Mouse (Mus musculus) gastrocnemius, adult 18-20 months (tissue): ENCODE measurements around the gene Slc25a23. TPM values are rescaled to one million over a fixed set of nuclear protein-coding genes. Genes with fewer than 3 reads are reported as not detected.

Experiments
- DNase-seq: peaks from one replicate; pipeline ENCODE4 v3.0.0; 2021; ENCODE audit warnings: low spot score
- long read RNA-seq, 2 experiments: library from polyadenylated mRNA; stranded (forward); transcript quantifications; one replicate each; pipeline ENCODE4 v2.0.0; 2021
- total RNA-seq, 2 experiments: library from RNA; stranded (reverse); gene quantifications; 2 replicates each; pipeline ENCODE4 v1.2.3; 2021

Gene Slc25a23
- 10 to 100 TPM; 34.1 to 40.3 TPM for total RNA-seq
- long read RNA-seq, experiment 1, partial matches to known transcripts = 11 of 12 reads
- long read RNA-seq, experiment 1, other reads (novel, unspliced or antisense) = 1 of 12 reads
- long read RNA-seq, experiment 2, partial matches to known transcripts = 10 of 13 reads
- long read RNA-seq, experiment 2, other reads (novel, unspliced or antisense) = 2 of 13 reads

DNA sequence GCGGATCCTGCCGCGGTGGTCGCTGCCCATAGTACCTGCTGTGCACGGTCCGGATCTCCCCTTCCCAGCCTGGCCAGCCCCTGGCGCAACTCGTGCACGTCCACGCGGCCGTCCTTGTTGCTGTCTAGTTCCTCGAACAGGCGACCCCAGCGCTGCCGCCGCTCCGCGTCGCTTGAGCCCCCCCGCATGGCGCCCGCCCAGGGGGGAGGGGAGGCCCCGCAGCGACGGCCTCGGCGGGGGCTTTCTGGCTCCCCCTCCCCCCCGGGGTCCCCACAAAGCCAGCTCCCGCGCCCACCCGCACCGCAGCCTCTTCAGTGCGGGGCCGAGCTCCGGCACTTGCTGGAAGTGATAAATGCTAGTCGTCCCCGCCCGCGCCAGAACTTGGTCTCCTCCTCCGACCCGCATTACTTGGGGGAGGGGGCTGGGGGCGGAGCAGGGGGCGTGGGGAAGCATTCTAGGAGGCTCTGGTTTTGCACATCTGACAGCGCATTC lies at the start of gene Slc25a23:
Gene Slc25a23, minus strand, starts transcription at position 378 of the 492 bp plus-strand sequence.
- peak; percentile 52 for DNase-seq

DNA sequence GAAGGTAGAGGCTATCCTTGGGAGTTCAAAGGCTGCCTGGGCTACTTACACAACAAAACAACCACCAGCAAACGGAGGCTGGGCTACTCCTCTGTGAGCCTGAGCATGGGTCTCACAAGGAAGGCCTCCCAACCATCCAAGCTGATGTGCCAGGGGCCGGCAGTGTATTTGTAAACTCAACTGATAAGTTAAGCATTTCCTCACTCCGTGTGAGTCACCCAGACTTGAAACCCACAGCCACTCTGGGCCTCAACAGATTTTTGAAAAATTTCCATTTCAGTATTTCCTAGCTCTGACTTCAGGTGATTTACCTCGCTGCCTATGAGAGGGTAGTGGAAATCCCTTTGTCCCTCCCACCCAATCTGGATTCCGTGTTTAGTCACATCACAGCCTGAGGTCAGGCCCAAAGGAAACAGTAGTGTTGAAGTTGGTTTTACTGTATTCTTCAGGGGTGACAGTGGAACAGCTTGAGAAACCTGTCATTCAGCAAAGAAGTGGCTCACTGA lies 49.1 kb upstream of the Slc25a23 start:
- DNase-seq = no peak

DNA sequence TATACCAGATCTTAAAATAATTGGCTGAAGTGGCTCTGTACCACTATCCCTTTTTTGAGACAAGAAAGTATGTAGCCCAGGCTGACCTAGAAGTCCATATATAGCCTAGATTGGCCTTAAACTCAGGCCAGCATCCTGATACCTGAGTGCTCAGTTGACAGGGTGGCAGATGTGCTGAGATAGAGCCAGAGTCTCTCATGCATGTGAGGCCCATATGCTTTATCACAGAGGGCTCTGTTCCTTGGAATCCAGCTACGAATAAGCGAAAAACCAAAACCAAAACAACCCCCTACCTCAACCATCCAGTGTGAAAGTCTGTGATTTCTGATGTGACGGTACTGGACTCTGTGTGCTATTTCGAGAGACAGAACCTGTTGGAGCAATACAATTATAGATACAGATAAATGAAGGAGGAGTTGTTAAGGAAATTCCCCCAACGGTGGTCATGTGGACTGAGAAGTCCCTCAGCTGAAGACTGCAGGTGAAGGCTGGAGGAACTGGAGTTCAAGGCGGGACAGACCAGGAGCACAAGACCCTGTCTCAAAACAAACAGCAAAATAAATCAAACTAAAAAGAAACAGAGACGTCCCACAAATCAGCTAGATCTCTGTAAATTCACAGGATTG lies 48.5 kb upstream of the Slc25a23 start:
- DNase-seq = no peak

DNA sequence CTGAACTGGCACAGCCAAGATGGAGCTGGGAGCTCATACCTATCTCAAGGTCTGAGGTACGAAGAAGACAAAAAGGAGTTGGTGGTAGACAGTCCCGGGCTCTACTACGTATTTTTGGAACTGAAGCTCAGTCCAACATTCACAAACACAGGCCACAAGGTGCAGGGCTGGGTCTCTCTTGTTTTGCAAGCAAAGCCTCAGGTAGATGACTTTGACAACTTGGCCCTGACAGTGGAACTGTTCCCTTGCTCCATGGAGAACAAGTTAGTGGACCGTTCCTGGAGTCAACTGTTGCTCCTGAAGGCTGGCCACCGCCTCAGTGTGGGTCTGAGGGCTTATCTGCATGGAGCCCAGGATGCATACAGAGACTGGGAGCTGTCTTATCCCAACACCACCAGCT lies 47.4 kb upstream of the Slc25a23 start:
- no peak for DNase-seq

DNA sequence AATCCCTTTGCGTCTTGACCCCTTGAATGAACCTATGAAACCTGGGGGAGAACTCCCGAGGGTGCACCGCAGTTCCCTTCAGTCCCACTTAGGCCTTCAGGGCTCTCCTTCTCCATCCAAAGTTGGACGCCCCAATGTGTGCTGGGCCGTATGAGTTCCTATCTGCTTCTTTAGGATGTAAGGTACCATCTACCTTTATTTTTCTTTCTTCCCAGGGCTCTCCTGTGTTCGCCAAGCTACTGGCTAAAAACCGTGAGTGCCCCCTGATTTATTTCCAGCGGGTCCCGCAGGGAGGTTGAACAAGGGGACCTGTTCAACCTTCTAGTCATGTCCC lies 46.3 kb upstream of the Slc25a23 start:
- DNase-seq = no peak

DNA sequence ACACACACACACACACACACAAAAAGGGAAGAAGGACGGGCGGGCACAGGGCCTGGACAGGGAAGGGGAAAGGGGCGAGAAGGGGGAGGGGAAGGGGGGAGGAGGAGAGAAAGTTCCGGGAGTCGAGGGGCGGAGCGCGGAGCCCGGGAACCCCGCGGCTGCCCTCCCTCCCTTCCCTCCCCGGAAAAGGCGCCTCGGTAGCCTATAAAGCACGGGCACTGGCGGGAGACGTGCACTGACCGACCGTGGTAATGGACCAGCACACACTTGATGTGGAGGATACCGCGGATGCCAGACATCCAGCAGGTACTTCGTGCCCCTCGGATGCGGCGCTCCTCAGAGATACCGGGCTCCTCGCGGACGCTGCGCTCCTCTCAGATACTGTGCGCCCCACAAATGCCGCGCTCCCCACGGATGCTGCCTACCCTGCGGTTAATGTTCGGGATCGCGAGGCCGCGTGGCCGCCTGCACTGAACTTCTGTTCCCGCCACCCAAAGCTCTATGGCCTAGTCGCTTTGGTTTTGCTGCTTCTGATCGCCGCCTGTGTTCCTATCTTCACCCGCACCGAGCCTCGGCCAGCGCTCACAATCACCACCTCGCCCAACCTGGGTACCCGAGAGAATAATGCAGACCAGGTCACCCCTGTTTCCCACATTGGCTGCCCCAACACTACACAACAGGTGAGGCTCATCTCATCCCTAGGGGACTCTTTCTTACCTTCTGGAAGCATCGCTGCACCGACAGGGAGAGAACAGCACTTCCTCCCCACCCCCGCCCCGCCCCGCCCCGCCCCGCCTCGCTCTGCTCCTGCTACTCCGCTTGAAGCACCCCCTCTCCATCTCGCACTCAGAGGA lies 45.7 kb upstream of the Slc25a23 start, which contains the start of gene Tnfsf9:
Gene Tnfsf9, plus strand, starts transcription at position 145 of the 854 bp plus-strand sequence.
- peak; percentile 24 for DNase-seq

DNA sequence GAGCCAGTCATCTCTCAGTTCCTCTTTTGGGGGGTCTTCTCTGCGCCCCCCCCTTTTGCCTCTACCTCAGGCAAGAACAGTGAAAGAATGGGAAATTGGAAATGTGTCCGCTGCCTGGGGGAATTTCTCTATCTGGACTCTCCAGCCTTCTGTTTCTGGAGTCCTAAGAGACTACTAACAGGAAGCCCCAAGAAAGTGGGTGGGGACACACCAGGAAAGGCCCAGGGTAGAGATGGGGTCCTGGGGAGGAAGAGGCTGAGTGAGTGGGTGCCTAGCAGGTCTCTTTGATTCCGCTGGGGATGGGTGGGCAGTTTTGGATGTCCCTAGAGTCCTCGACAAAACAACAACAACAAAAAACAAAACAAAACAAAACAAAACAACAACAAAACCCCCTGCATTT lies 44.8 kb upstream of the Slc25a23 start:
- DNase-seq = no peak

DNA sequence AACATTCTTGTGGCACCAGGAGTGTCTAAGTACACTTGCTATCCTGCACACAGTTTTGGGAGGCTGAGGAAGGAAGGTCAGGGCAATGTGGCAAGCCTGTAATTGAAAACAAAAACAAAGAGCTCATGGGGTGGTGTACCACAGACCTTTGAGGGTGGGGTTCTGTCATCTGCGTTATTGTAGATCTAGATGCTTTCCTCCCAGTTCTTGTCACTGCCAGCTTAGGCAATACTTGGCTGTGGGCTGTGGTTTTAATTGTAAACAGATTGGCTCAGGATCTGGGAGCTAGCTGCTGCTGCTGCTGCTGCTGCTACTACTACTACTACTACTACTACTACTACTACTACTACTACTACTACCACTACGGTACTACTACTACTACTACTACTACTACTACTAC lies 42.6 kb upstream of the Slc25a23 start:
- peak; percentile 21 for DNase-seq

DNA sequence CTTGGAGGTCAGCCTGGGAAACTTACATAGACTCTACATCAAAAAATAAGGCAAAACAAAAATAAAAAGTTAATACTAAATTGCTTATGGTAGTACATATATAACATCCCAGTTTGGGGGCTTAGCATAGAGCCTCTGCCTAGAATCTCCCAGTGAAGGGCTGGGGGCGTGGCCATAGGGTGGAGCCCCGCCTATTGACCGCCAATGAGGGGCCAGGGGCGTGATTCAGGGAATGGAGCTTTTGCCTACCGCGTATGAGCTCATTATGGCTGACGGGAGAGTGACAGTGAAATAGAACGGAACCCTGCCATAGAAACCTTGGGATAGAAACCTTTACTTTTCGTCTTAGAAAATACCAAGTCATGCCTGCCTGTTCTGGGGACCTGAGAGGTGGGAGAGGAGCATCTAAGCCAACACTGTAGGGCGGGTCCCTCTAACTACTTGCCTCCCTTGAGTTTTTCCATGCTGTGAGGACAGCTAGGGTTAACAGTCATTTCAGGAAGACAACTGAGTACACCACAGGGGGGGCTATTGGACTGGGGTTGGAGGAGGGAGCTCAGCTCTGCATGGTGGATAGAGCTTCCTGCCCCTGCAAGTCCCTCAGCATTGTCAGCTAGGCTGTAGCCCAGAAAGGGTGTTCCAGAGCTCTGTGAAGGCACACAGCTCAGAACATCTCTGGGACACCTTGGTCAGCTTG lies 40.1 kb upstream of the Slc25a23 start:
- no peak for DNase-seq

DNA sequence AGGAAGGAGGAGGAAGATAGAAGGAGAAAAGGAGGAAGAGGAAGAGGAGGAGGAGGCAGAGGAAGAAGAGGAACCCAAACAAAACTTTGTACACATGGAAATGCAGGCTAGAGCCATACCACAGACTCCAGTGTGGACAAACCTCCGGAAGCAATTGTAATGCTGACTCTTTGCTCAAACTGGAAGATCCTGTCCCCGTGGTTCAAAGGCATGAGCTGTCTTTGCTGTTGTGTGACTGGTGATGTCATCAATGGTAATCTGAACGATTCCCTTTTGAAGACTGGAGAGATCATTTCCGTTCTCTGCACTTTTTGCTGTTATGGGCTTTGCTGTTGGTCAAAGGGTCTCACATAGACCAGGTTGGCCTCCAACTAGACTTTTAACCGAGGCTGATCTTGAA lies 38.7 kb upstream of the Slc25a23 start:
- no peak for DNase-seq

DNA sequence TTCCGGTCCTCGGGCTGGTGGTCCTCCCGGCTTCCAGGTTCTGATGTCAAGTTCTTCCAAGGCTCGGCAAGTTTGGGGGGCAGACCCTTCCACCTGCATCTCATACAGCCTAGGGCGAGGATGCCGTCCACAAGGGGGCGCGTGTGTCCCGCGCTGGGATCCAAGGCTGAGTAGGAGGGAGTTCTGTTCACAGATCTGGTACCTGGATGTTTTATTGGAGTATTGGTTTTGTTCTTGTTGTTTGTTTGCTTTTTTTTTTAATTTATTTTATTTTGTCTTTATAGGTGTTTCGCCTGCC lies 36.9 kb upstream of the Slc25a23 start:
- peak; percentile 73 for DNase-seq

DNA sequence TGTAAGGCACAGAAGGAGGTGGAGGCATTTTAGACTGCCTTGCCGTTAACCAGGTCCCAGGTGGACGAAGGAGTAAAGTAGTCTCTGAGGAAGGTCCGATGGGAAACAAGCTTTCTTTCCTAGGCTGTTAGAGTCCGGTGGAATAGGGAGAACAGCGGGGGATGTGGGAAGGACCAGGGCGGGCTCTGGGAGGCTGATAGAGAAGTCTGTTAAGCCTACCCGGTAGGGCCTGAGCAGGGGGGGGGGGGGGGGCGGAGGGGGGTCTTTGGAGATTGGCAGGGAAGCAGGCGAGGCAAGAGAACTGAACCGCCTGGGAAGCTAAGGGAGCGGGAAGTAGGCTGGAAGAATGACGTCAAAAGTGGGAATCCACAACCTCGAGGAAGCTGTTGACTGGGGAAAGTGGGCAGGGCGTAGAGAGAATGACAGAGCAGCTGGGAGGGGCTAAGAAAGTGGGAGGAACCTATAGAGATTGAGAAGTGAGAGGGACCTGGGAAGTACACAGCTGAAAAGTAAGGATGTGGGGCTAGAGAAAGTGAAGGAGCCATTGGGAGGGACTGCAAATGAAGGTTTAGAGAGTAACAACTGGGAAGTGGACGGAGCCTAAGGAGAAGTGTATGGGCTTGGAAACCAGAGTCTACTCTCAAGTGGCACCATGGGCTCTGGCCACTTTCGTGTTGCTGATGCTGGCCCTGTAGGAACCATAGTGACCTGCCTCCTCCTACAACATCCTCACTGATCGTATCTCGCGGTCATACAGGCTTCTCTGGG lies 36.4 kb upstream of the Slc25a23 start:
- DNase-seq = peak; percentile 67

DNA sequence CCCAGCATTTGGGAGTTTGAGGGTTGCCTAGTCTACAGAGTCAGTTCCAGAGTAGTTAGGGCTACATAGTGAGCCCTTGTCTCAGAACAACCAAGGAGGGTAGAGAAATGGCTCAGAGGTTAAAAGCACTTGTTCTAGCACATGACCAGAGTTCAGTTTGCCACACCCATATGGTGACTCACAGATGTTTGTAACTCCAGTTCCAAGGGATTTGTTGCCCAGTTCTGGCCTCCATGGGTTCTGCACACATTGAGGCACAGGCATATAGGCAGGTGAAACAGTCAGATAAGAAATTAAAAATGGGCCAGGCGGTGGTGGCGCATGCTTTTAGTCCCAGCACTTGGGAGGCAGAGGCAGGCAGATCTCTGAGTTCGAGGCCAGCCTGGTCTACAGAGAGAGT lies 34.6 kb upstream of the Slc25a23 start:
- no peak for DNase-seq

DNA sequence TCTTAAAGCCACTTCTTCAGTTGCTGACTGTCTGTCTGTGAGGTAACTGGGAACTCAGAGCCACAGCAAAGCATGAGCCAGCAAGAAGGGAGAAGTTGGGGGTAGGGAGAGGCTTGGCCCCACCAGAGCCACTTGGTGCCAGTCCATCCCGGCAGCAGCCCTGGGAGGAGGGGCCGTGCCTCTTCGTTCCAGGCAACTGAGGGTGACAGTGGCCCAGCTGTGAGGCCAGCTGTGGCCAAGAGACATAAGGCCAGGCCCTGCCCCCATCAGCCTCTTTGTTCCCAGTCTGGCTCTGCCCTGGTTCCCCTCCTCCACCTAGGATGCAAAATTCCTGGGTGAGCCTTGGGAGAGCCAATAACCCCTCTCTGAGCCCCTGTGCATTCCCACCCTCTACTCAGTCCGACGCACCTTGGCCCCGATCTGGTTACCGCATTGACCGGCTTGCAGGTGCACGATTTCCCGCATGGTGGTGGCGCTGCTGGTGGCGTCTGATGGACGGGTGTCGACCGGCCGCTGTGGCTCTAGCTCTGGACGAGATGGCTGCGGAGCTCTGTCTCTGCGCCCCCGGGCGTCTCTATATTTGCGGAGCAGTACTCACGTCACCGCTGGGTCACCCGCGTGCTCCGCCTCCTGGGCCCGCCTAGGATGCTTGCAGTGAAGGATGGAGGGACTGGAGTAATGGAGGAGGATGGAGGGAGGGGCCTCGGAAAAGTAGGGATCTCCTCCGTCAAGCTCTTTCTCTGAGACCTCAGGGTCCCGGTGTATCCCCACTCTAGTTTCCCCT lies 27.6 kb upstream of the Slc25a23 start, which contains the start of gene Tubb4a:
Gene Tubb4a, minus strand, starts transcription at position 734 of the 784 bp plus-strand sequence.
- DNase-seq = peak; percentile 28

DNA sequence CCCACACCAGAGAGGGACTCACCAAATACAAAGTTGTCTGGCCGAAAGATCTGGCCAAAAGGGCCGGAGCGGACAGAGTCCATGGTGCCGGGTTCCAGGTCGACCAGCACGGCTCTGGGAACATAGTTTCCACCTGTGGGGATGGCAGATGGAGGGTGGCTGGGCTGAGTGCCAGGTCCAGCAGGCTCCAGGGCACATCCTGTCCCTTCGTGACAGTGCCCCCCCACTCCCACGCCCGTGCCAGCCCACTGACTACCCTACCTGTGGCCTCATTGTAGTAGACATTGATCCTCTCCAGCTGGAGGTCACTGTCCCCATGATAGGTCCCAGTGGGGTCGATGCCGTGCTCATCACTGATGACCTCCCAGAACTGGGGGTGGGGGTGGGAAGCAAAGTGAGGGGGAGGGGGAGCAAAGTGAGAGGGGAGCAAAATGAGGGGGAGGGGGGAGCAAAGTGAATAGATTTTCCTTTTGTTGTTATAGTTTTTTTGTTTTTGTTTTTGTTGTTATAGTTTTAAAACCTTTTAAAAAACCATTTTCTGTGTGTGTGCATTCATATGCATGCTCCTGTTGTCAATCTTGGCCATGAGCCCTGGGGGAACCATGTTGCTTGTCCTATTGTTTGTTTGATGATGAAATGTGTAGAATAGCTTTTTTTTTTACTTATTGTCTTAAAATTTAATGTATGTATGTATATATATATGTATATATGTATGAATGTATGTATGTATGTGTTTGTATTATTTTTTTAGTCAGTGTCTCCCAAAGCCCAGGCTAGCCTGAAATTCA lies 26.5 kb upstream of the Slc25a23 start:
- DNase-seq = no peak

DNA sequence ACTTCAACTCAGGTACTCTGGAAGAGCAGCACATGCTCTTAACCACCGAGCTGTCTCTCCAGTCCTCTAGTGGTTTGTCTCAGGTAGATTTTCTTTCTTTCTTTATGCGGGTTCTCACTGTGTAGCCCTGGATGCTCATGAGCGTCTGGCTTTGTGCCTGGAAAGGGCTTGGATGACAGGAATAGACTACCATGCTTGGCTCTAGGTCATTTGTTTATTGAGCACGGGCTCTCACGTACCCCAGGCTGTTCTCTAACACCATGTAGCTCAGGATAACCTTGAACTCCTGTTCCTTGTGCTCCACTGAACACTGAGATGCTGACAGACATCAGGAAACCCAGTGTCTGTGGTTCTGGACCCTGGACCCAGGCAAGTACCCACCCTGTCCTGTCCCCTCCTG lies 22.8 kb upstream of the Slc25a23 start:
- DNase-seq = no peak

DNA sequence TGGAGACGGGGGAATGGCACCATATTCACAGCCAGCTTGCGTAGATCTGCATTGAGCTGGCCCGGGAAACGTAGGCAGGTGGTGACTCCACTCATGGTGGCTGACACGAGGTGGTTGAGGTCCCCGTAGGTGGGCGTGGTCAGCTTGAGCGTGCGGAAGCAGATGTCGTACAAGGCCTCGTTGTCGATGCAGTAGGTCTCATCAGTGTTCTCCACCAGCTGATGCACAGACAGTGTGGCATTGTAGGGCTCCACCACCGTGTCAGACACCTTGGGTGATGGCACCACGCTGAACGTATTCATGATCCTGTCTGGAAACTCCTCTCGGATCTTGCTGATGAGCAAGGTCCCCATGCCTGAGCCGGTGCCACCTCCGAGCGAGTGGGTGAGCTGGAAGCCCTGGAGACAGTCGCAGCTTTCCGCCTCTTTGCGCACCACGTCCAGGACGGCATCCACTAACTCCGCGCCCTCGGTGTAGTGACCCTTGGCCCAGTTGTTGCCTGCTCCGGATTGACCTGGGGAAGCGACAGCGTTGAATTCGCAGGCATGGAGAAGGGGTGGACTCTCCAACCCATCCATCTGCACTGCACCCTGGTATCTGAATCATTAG lies 21.7 kb upstream of the Slc25a23 start:
- DNase-seq = no peak

DNA sequence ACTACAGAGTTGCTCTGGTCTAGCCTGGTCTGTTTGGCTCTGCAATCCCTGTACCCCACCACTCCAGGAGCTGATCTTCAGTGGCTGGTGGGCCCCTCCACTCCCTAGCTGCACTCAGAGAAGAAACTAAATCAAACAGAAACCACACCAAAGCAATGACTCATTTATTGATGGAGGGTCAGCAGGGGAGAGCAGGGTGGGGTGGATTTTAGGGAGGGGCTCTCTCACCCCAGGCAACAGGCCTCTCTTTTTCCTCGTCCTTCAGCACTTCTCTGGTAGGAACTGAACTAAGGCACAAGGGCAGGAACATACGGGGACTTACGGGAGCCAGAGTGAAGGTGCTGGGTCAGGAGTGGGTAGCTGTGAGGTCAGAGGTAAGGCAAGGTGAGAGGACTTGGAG lies 20.3 kb upstream of the Slc25a23 start:
- no peak for DNase-seq

DNA sequence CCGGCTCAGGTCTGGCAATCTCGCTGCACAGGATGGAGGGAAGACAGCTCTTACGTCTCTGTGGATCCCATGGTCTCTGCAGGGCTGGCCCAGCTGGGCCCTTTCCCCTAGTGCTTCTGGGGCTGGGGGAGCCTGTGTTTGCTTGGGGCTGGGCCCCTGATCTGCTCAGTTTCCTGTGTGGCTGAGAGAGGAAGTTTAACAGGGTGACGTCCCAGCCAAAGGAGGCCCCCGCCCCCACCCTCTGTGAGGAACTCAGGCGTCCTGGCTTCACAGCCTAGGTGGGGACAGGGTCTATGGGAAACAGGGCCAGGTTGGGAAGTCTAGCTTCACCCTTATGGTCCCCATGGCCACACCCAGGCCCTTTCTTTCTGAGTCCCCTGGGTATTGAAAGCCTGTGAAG lies 18.7 kb upstream of the Slc25a23 start, which contains the start of gene Dennd1c:
Gene Dennd1c, minus strand, starts transcription at position 179 of the 400 bp plus-strand sequence.
- no peak for DNase-seq
